ENCODE assay signal across 8 mouse cellular contexts in the genomic region with DNA sequence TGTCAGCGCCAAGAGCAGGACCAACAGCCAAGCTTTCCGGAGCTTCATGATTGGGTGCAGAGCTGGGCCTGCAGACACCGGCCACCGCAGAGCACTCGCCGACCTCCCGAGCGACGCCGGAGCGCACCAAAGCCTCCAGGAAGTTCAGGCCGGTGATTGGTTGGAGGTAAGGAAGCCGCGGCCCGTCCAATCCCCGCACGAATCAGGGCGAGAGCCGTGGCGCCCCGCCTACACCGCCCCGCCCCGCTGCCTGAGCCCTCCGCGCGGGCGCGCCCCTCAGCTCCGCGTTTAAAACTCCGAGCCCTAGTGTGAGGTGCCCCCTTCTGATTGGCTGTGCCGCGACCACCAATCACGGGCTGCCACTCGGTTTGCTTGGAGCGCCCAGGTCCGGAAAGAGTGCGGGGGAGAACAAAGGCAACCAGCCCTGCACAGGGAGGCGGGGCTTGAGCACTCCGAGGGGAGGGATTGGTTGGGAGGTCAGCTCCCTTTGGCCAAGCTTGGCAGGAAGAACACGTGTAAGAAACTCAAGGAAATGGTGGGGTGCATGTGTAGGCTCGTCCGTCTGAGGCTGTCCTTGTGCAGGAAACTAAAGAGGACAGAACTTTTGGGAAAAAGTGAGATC. TPM values are rescaled to one million over a fixed set of nuclear protein-coding genes. Genes with fewer than 3 reads are reported as not detected.
DNase-seq lines count a peak whose midpoint lies in the region; ATAC-seq lines count a peak whose summit lies in the region.

Gene Pdia4 (minus strand): TSS at position 174 of the 622 bp plus-strand sequence.

- H3K4me1 ChIP-seq in intestine, embryonic 14.5 days (replicated peaks; ENCODE audit: control insufficient read depth, insufficient read depth, low read length), result peaks cover 29% of the 10 kb centered on the region

- H3K27me3 ChIP-seq in intestine, embryonic 14.5 days (replicated peaks; ENCODE audit: control insufficient read depth, insufficient read depth, low read length), result no peaks in the 10 kb centered on the region

- peak within 1 kb of the TSS; percentile 90 for H3K4me3 ChIP-seq in intestine, embryonic 14.5 days (ENCODE audit: low read depth, low read length)

- peak; percentile 95 for DNase-seq in adrenal gland, adult 18-20 months (ENCODE audit: low spot score in 2 of 2)
- DNase-seq in embryo, embryonic 11 days, result peak; percentile 99
- DNase-seq in gastrocnemius, postnatal 25 days, result peak; percentile 99
- peak; percentile 96 for DNase-seq in intestine, embryonic 14.5 days (ENCODE audit: low spot score)
- DNase-seq in left cerebral cortex, postnatal 14 days (ENCODE audit: low spot score in 2 of 2), result peak; percentile 97 to 98
- peak; percentile 99 for DNase-seq in mesoderm, embryonic 11.5 days (ENCODE audit: low read depth, low spot score)
- peak; percentile 98 for DNase-seq in right cerebral cortex, postnatal 36 days (ENCODE audit: low spot score in 2 of 2)
- DNase-seq in yolk sac, embryonic 10.5 days (ENCODE audit: low spot score), result peak; percentile 100

- peak within 1 kb of the TSS; percentile 98 for H3K9ac ChIP-seq in intestine, embryonic 14.5 days (ENCODE audit: low read length)

- under 1% methylated on average over 44 of the region's 44 CpGs for WGBS in intestine, embryonic 14.5 days

- H3K27ac ChIP-seq in intestine, embryonic 14.5 days (ENCODE audit: low read depth), result peak within 1 kb of the TSS; percentile 96

- ATAC-seq in intestine, embryonic 14.5 days (replicated peaks; ENCODE audit: low FRiP score, low TSS enrichment, low read depth), result peak; percentile 100

- H3K9me3 ChIP-seq in intestine, embryonic 14.5 days (ENCODE audit: control insufficient read depth, low read length), result no peaks in the 10 kb centered on the region

- peak within 1 kb of the TSS; percentile 94 for H3K4me2 ChIP-seq in intestine, embryonic 14.5 days (ENCODE audit: low read length)

- no peaks in the 10 kb centered on the region for H3K36me3 ChIP-seq in intestine, embryonic 14.5 days (ENCODE audit: control insufficient read depth, insufficient read depth, low read length)

- intact Hi-C loops in left cerebral cortex, postnatal 14 days (cut with DNase I), result no loop called here

RNA-seq across cellular contexts. Expression of gene Pdia4, which starts in this region (rescaled TPM):
- total RNA-seq in adrenal gland, adult 18-20 months (2021), result 10 to 100 TPM; 83.4 to 86.3 TPM
- total RNA-seq in gastrocnemius, postnatal 25 days (2021), result 10 to 100 TPM; 18.1 to 22.5 TPM
- polyA plus RNA-seq in intestine, embryonic 14.5 days (2014; fragmentation: Nextera tagmentation; extraction: Ambion mirVana), result 266 and 279 TPM in 2 replicates
- total RNA-seq in left cerebral cortex, postnatal 14 days (2021), result 10 to 100 TPM; 51.5 to 54.3 TPM

Comparison
In these comparisons a context has a peak if more than half of its experiments do, and no peak if none do; other contexts are left out.
1. Peak in every context shown above with its lines: DNase-seq, ATAC-seq, H3K4me3 ChIP-seq and H3K27ac ChIP-seq.